Mouse (Mus musculus): ENCODE data around the gene Zfp146. TPM values are rescaled to one million over a fixed set of nuclear protein-coding genes. Genes with fewer than 3 reads are reported as not detected.
"Not testable (repeated sequence)": the region's sequence is repeated elsewhere in the genome, so short reads cannot be mapped to it uniquely, and the experiment has no call there.

Zfp146 gene
- polyA plus RNA-seq, 1 experiment from 2014 or later, result 11.3 TPM

DNA sequence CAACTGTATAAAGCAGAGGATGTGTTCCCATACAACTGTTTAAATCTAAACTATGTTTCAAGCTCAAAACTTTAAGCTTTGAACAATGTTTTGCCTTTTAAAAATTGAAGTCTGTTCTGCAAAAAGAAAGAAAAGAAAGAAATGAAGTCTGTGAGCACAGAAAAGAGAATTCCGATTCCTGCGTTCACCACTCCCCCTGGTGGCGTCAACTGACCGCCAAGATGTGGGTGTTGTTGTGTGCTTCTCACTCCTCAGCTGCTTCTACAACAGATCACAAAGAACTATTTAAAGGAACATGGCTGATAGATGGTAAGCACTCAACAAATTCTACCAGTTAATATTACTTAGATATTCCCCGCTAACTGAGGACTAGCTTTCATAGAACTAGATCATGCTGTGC, 6.4 kb downstream of the Zfp146 start:
- Histone ChIP-seq H3K27ac (replicated peaks) (no peak overlapping the region), H3K27me3 (replicated peaks) (no peaks in the 10 kb centered on the region), H3K4me3 (replicated peaks) (no peak overlapping the region), H3K4me1 (peaks cover 13% of the 10 kb centered on the region), H3K9me3 (replicated peaks) (peaks cover 33% of the 10 kb centered on the region), H3K9ac (replicated peaks) (no peak overlapping the region), H3K36me3 (peaks cover 82% of the 10 kb centered on the region), H3K4me2 (no peak overlapping the region)
- no peak for ATAC-seq (ENCODE audit: low FRiP score)
- 100% methylated on average over 5 of the region's 5 CpGs for WGBS

DNA sequence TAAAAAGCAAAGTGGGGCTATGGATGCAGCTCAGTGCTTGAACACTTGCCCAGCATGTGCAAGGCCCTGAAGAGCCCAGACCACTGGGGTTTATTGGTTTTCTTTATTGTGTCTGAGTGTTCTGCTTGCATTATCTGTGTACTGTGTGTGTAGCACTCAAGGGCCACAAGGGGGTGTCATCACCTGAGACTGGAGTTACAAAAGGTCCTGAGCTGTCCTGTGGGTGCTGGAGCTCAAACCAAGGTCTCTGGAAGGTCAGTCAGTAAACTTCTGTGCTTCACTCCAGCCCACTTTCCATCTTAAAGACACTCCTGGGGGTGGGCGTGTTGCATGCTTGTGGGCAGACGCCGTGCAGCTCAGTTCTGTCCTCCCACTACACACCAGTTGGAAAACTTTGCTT, 14.0 kb downstream of the Zfp146 start:
- 97% methylated on average over 3 of the region's 3 CpGs for WGBS
- ATAC-seq (ENCODE audit: low FRiP score), result no peak
- no peak overlapping the region for H3K4me2 ChIP-seq
- H3K9ac ChIP-seq (replicated peaks), result no peak overlapping the region
- H3K4me1 ChIP-seq, result no peaks in the 10 kb centered on the region
- no peak overlapping the region for H3K4me3 ChIP-seq (replicated peaks)
- H3K36me3 ChIP-seq, result peaks cover 71% of the 10 kb centered on the region
- no peaks in the 10 kb centered on the region for H3K27me3 ChIP-seq (replicated peaks)
- peaks cover 60% of the 10 kb centered on the region for H3K9me3 ChIP-seq (replicated peaks)
- H3K27ac ChIP-seq (replicated peaks), result no peak overlapping the region

DNA sequence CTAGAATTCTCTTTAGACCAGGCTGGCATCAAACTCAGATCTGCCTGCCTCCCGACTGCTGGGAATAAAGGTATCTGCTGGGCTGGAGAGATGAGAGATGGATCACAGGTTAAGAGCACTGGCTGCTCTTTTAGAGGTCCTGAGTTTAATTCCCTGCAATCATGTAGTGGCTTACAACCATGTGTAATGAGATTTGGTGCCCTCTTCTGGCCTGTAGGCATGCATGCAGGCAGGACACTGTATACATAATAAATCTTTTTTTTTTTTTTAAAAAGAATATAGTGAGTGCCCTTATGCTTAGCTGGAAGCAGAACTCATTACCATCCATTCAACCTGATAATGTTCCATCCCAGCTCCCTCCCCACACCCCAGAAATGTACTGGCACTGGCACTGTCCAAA, 15.5 kb downstream of the Zfp146 start:
- Histone ChIP-seq H3K4me3 (replicated peaks) (no peak overlapping the region), H3K27ac (replicated peaks) (no peak overlapping the region), H3K4me1 (no peaks in the 10 kb centered on the region), H3K9me3 (replicated peaks) (peaks cover 49% of the 10 kb centered on the region), H3K9ac (replicated peaks) (no peak overlapping the region), H3K4me2 (no peak overlapping the region), H3K36me3 (peaks cover 72% of the 10 kb centered on the region), H3K27me3 (replicated peaks) (no peaks in the 10 kb centered on the region)
- 97% methylated on average over 1 of the region's 1 CpGs for WGBS
- ATAC-seq (ENCODE audit: low FRiP score), result no peak

DNA sequence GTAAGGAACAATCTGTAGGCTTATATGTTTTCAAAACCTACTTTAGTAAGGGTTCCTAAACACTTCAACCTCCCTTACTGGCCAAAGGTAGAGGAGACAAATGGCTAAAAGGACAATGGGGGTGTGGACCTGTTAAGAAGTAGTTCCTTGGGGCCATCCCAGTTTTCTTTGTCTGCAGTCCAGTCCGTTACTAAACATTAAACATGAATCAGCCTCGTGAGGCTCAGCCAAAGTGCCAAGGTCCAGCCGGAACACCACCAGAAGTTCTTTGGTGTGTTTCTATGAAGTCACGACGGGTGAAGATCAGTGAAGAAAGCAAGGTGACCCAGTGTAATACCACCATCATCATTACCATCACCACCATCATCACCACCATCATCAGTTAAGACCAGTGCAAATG, 22.5 kb downstream of the Zfp146 start:
- Histone ChIP-seq H3K9ac (replicated peaks) (no peak overlapping the region), H3K4me2 (no peak overlapping the region), H3K36me3 (peaks cover 50% of the 10 kb centered on the region), H3K4me1 (peaks cover 10% of the 10 kb centered on the region), H3K27me3 (replicated peaks) (no peaks in the 10 kb centered on the region), H3K4me3 (replicated peaks) (no peak overlapping the region), H3K9me3 (replicated peaks) (peaks cover 19% of the 10 kb centered on the region), H3K27ac (replicated peaks) (no peak overlapping the region)
- WGBS, result 96% methylated on average over 5 of the region's 5 CpGs
- ATAC-seq (ENCODE audit: low FRiP score), result no peak

DNA sequence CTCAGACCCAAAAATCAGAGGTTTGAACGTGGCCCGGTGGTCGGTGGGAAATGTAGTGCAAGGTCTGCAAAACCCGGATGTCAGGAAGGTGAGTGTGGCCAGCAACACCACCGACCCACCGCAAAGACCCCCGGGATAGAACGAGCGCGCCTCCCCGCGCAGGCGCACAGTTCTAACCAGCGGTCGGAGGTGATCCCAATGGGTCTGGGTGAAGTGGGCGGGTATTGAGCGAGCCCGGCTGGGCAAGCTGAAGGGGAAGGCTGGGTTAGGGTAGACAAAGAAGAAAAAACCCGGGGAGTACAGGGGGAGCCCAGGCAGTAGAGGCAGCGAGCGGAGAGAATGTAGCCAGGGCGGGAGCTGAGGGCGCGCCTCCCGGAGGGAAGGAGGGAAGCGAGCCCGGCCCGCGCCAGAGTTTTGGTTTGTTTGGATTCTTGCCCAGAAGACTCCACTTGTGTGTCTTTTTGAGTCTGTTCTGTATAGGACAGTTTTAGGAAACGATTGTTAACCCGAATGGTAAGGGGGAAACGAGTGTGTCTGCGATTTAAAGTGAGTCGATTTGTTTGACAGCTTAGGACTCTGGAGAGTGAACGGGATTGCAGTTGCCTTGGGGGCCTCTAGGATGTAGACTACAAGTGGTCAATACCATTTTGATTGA, 25.9 kb downstream of the Zfp146 start:
- Histone ChIP-seq H3K9ac (replicated peaks) (peak overlapping the region; percentile 65), H3K4me1 (peaks cover 10% of the 10 kb centered on the region), H3K27ac (replicated peaks) (peak overlapping the region; percentile 89), H3K27me3 (replicated peaks) (no peaks in the 10 kb centered on the region), H3K9me3 (replicated peaks) (peaks cover 8% of the 10 kb centered on the region; the same call in 1 of the 2 replicates), H3K36me3 (peaks cover 40% of the 10 kb centered on the region), H3K4me3 (replicated peaks) (peak overlapping the region; percentile 62), H3K4me2 (peak overlapping the region; percentile 69)
- ATAC-seq (ENCODE audit: low FRiP score), result peak; percentile 95
- 2% methylated on average over 35 of the region's 35 CpGs for WGBS

DNA sequence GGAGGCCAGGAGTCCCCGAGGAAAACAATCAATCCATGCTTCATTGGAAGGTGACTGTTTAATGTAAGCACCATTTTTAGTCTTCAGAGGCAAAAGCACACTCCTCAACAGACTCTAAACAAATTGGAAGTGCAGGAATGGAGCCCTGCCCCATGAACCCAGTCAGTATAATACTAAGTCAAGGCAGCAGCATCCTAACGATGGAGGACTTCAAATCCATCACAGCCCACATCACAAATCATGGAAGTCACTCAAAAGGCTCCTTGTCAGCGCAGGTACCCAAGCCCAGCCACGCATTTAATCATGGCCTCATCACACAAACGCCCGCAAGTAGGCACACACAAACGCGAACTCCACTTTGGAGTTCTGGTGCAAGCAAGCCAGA, 26.4 kb downstream of the Zfp146 start:
- H3K4me3 ChIP-seq (replicated peaks), result peak overlapping the region; percentile 62
- peak overlapping the region; percentile 89 for H3K27ac ChIP-seq (replicated peaks)
- peaks cover 39% of the 10 kb centered on the region for H3K36me3 ChIP-seq
- no peak for ATAC-seq (ENCODE audit: low FRiP score)
- H3K4me2 ChIP-seq, result peak overlapping the region; percentile 69
- 11% methylated on average over 8 of the region's 8 CpGs for WGBS
- peak overlapping the region; percentile 51 for H3K9ac ChIP-seq (replicated peaks)
- H3K4me1 ChIP-seq, result peaks cover 10% of the 10 kb centered on the region
- no peaks in the 10 kb centered on the region for H3K27me3 ChIP-seq (replicated peaks)
- peaks cover 4% of the 10 kb centered on the region; the same call in 1 of the 2 replicates for H3K9me3 ChIP-seq (replicated peaks)

DNA sequence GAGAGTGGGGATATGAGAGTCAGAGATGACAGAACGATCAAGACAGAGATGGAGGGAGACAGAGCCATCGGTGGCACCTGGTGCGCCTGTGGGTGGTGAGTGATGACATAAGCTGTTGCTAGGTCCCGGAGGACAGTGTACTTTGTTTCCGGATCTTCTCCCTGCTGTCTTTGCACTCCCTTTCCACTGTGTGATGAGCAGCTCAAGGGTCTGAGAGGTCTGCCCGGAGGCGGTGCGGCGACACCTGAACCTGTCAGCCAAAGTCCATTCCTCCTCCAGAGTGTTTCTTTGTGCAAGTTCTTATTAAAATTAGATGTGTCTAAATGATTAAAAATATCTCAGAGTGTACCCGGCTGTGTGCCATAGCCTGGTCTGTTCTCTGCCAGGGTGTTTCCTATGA, 32.7 kb downstream of the Zfp146 start:
- Histone ChIP-seq H3K27ac (replicated peaks) (no peak overlapping the region), H3K4me2 (no peak overlapping the region), H3K4me3 (replicated peaks) (no peak overlapping the region), H3K9ac (replicated peaks) (no peak overlapping the region), H3K4me1 (no peaks in the 10 kb centered on the region), H3K36me3 (peaks cover 81% of the 10 kb centered on the region), H3K27me3 (replicated peaks) (no peaks in the 10 kb centered on the region), H3K9me3 (replicated peaks) (0 out of 2 replicates have a peak, but pooled peaks cover 2% of the 10 kb centered on the region)
- no peak for ATAC-seq (ENCODE audit: low FRiP score)
- WGBS, result 93% methylated on average over 10 of the region's 10 CpGs

DNA sequence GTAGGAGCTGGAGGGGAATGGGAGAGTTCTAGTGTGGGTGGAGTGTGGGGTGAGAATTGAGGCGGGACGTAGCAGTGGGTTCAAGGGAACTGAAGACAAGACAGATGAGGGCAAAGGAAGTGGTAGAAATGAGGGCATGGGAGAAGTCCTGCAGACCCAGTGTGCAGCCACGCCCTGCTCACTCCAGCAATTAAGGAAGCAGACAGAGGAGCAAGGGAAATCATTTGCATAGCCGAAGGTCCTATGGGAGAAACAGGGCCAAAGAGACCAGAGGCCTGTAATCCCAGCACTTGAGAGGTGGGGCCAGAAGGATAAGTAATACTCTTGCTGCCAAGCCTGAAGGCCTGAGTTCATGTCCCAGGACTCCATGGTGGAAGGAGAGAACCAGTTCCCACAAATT, 37.2 kb downstream of the Zfp146 start:
- ATAC-seq (ENCODE audit: low FRiP score), result no peak
- Histone ChIP-seq H3K4me1 (no peaks in the 10 kb centered on the region), H3K36me3 (peaks cover 88% of the 10 kb centered on the region), H3K9me3 (replicated peaks) (0 out of 2 replicates have a peak, but pooled peaks cover 2% of the 10 kb centered on the region), H3K27ac (replicated peaks) (no peak overlapping the region), H3K9ac (replicated peaks) (no peak overlapping the region), H3K27me3 (replicated peaks) (no peaks in the 10 kb centered on the region), H3K4me2 (no peak overlapping the region), H3K4me3 (replicated peaks) (no peak overlapping the region)
- WGBS, result 96% methylated on average over 4 of the region's 4 CpGs

DNA sequence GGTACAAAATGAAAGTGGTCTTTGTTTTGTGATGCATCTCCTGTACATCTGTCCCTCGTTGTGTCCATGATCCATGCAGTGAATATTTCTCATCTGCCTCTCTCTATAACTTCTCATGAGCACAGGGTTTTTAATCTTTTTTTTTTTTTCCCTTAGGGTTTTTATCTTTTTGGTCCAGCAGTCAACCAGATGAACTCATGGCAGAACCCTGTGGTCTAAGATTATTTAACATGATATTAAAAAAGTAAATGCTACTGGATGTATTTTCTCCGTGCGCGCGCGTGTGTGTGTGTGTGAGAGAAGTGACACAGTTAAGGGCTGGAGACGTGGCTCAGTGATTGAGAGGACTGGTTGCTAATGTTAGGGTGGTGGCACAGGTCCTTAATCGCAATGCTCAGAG, 39.6 kb downstream of the Zfp146 start:
- no peak for ATAC-seq (ENCODE audit: low FRiP score)
- WGBS, result 95% methylated on average over 8 of the region's 8 CpGs
- peaks cover 81% of the 10 kb centered on the region for H3K36me3 ChIP-seq

DNA sequence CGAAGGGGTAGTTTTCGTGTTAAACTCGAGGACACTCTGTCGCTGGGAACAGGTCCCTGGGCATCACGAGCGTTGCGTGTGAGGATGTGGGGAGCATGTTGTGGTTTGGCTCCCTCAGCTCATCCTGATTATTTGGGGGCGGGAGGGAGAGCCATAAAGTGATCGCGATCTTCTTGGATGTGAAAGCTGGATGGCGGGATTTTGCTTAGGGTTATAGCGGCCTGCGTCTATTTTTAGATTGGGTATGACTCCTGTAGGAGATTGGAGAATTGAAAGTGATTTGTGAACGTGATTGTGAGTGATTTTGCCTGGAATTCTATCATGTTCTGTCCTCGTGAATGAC, 47.4 kb downstream of the Zfp146 start:
- H3K4me2 ChIP-seq, result peak overlapping the region; percentile 82
- no peaks in the 10 kb centered on the region for H3K27me3 ChIP-seq (replicated peaks)
- peak overlapping the region; percentile 90 for H3K27ac ChIP-seq (replicated peaks)
- WGBS, result 3% methylated on average over 15 of the region's 15 CpGs
- peaks cover 13% of the 10 kb centered on the region for H3K4me1 ChIP-seq
- peaks cover 11% of the 10 kb centered on the region for H3K36me3 ChIP-seq
- H3K4me3 ChIP-seq (replicated peaks), result peak overlapping the region; percentile 83
- peak; percentile 66 for ATAC-seq (ENCODE audit: low FRiP score)
- H3K9ac ChIP-seq (replicated peaks), result peak overlapping the region; percentile 88
- no peaks in the 10 kb centered on the region for H3K9me3 ChIP-seq (replicated peaks)

More for the DNA sequence above, 39.6 kb downstream of the Zfp146 start:
- no peaks in the 10 kb centered on the region for H3K27me3 ChIP-seq (replicated peaks)
- H3K9me3 ChIP-seq (replicated peaks), result 0 out of 2 replicates have a peak, but pooled peaks cover 2% of the 10 kb centered on the region
- no peak overlapping the region for H3K27ac ChIP-seq (replicated peaks)
- no peaks in the 10 kb centered on the region for H3K4me1 ChIP-seq
- no peak overlapping the region for H3K9ac ChIP-seq (replicated peaks)
- H3K4me2 ChIP-seq, result no peak overlapping the region
- H3K4me3 ChIP-seq (replicated peaks), result no peak overlapping the region

DNA sequence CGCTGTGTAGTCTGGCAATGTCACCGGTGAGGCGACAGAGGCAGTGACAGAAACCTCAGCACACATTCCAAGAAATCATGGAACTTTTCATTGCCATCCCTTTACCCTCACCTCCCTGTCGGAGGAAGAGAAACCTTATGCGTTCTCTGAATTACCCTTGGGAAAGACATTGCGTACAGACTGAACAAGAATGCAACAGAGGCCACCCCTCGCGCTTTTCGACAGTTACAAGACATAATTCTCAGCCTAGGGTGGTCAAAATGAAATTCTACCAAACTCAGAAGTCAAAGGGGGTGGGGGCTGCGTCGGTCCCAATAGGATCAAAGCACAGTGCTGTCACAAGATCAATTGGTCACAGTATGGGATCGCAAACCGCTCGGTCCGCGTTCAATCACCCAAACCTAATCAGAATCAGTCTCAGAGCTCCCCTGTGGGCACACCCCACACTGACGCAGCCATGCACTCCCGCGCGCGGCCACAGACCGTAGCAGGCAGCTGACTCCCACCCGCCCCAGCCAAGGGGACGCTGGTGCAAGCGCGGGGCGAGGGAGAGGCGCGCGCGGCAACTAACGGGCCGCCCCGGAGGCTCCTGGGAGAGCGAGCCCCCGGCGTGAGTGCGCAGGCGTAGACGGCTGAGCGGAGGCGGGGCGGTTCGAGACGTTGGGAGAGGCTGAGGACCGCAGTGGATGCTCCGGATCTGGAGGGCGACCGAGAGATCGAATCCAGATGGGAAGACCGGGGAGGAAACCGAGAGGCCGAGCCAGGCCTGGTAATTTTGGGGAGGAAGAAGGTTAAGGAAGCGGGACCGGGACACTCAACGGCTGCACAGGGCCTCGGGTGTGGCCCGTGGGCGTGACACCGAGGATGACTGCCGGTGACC, 48.0 kb downstream of the Zfp146 start, which contains the start of gene Zfp382:
Gene Zfp382, plus strand, starts transcription at position 635 of the 880 bp plus-strand sequence.
- H3K27ac ChIP-seq (replicated peaks), result peak within 1 kb of the TSS; percentile 90
- H3K4me1 ChIP-seq, result peaks cover 13% of the 10 kb centered on the region
- H3K4me3 ChIP-seq (replicated peaks), result peak within 1 kb of the TSS; percentile 83
- H3K36me3 ChIP-seq, result peaks cover 4% of the 10 kb centered on the region
- under 1% methylated on average over 61 of the region's 61 CpGs for WGBS
- ATAC-seq (ENCODE audit: low FRiP score), result peak; percentile 97
- peak within 1 kb of the TSS; percentile 82 for H3K4me2 ChIP-seq
- no peaks in the 10 kb centered on the region for H3K9me3 ChIP-seq (replicated peaks)
- H3K27me3 ChIP-seq (replicated peaks), result no peaks in the 10 kb centered on the region
- H3K9ac ChIP-seq (replicated peaks), result peak within 1 kb of the TSS; percentile 88

DNA sequence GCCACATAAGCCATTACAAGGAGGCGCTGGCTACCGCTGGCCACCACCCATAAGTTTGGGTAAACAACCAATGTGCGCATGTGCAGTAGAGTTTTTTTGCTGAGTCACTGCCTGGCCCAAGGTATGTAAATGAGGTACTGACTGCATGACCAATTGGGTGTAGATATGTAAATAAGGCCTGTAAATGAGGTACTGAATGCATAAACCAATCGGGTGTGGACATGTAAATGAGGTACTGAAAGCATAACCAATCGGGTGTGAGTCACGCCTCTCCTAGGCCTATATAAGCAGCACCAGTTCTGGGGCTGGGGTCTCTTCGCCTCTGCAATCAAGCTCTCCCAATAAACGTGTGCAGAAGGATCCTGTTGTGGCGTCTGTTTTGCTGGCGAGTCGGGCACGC, 51.6 kb downstream of the Zfp146 start:
- not testable (repeated sequence) for H3K36me3 ChIP-seq; H3K9ac ChIP-seq (replicated peaks); H3K4me1 ChIP-seq; H3K9me3 ChIP-seq (replicated peaks); H3K27me3 ChIP-seq (replicated peaks); H3K4me2 ChIP-seq; H3K27ac ChIP-seq (replicated peaks); H3K4me3 ChIP-seq (replicated peaks); ATAC-seq (ENCODE audit: low FRiP score)
- 94% methylated on average over 12 of the region's 12 CpGs for WGBS

All from neural tube, embryonic 15.5 days (tissue).